Mouse (Mus musculus): ENCODE data around the gene Spin1. TPM values are rescaled to one million over a fixed set of nuclear protein-coding genes. Genes with fewer than 3 reads are reported as not detected.
"Not testable (repeated sequence)": the region's sequence is repeated elsewhere in the genome, so short reads cannot be mapped to it uniquely, and the experiment has no call there.

Spin1 gene
- polyA plus RNA-seq, 1 experiment from 2014 or later = 119 TPM

DNA sequence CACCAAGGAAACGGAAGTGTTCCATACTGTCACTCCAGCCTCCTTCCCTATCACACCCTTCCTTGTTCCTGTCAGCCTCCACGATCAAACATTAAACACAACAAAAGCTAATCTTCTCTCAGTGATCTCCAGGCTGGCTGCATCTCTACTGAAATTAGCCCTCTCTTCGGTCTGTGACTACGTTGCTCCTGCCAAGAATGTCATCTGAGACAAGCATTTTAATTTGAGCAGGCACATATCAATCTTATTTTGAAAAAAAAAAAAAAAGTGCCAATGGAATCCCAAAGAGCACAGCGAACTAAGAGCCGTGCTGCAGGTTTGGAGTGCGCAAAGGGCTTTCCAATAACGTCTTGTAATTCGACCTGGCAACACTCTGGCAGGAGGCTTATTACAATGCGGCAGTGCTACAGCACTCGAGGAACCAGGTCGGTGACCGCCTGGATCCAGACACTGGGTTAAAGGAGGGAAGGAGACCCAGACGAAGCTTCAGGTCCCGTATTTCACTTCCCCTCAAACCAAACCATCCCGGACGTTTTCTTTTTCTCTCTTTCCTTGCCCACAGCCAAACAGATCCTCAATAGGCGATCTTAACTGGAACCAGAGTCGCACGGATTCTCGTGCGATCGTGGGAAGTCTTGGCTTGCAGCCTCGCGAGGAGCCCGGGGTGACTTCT, 984 bp upstream of the Spin1 start:
- peak overlapping the region; percentile 77 for H3K27ac ChIP-seq (replicated peaks)
- H3K9ac ChIP-seq (replicated peaks) = peak overlapping the region; percentile 96
- peaks cover 7% of the 10 kb centered on the region for H3K27me3 ChIP-seq
- peak overlapping the region; percentile 87 for H3K4me3 ChIP-seq
- peaks cover 13% of the 10 kb centered on the region for H3K9me3 ChIP-seq
- H3K36me3 ChIP-seq = 0 out of 2 replicates have a peak, but pooled peaks cover 11% of the 10 kb centered on the region
- WGBS = 5% methylated on average over 26 of the region's 26 CpGs
- peak overlapping the region; percentile 95 for H3K4me2 ChIP-seq (replicated peaks)
- 0 out of 2 replicates have a peak, but pooled peaks cover 6% of the 10 kb centered on the region for H3K4me1 ChIP-seq
- ATAC-seq (ENCODE audit: low FRiP score, low read depth) = 0 out of 2 replicates have a peak, but pooled peaks have one; percentile 17

GRCm38 (mm10) chr13:51101016-51101776, 516 bp downstream of the Spin1 start:
- Histone ChIP-seq H3K4me1 (0 out of 2 replicates have a peak, but pooled peaks cover 6% of the 10 kb centered on the region), H3K9me3 (peaks cover 21% of the 10 kb centered on the region), H3K27me3 (peaks cover 7% of the 10 kb centered on the region), H3K36me3 (peaks cover 19% of the 10 kb centered on the region; the same call in 1 of the 2 replicates), H3K4me2 (replicated peaks) (peak overlapping the region; percentile 55), H3K4me3 (peak overlapping the region; percentile 87), H3K9ac (replicated peaks) (peak overlapping the region; percentile 96), H3K27ac (replicated peaks) (peak overlapping the region; percentile 88)
- WGBS = 3% methylated on average over 48 of the region's 89 CpGs
- peak; percentile 79 for ATAC-seq (ENCODE audit: low FRiP score, low read depth)

- ATAC-seq (ENCODE audit: low FRiP score, low read depth) = no peak
- Histone ChIP-seq H3K4me2 (replicated peaks) (peak overlapping the region; percentile 55), H3K27me3 (peaks cover 7% of the 10 kb centered on the region), H3K4me1 (0 out of 2 replicates have a peak, but pooled peaks cover 6% of the 10 kb centered on the region), H3K9me3 (peaks cover 24% of the 10 kb centered on the region), H3K9ac (replicated peaks) (peak overlapping the region; percentile 96), H3K27ac (replicated peaks) (peak overlapping the region; percentile 88), H3K4me3 (peak overlapping the region; percentile 87), H3K36me3 (peaks cover 20% of the 10 kb centered on the region; the same call in 1 of the 2 replicates)
- WGBS = 44% methylated on average over 11 of the region's 11 CpGs
Observed at GRCm38 (mm10) chr13:51101777-51102132, 1.1 kb downstream of the Spin1 start.

GRCm38 (mm10) chr13:51103111-51103725, 2.5 kb downstream of the Spin1 start:
- WGBS = 97% methylated on average over 9 of the region's 9 CpGs
- H3K4me2 ChIP-seq (replicated peaks) = no peak overlapping the region
- no peak overlapping the region for H3K9ac ChIP-seq (replicated peaks)

GRCm38 (mm10) chr13:51103861-51104650, 3.4 kb downstream of the Spin1 start:
- H3K9me3 ChIP-seq = peaks cover 43% of the 10 kb centered on the region

More at GRCm38 (mm10) chr13:51103111-51103725, 2.5 kb downstream of the Spin1 start:
- peaks cover 7% of the 10 kb centered on the region for H3K27me3 ChIP-seq
- 0 out of 2 replicates have a peak, but pooled peaks cover 6% of the 10 kb centered on the region for H3K4me1 ChIP-seq
- ATAC-seq (ENCODE audit: low FRiP score, low read depth) = no peak
- peaks cover 38% of the 10 kb centered on the region for H3K9me3 ChIP-seq
- no peak overlapping the region for H3K27ac ChIP-seq (replicated peaks)
- peaks cover 28% of the 10 kb centered on the region; the same call in 1 of the 2 replicates for H3K36me3 ChIP-seq
- H3K4me3 ChIP-seq = no peak overlapping the region

GRCm38 (mm10) chr13:51105861-51106655, 5.4 kb downstream of the Spin1 start:
- Histone ChIP-seq H3K27ac (replicated peaks) (no peak overlapping the region), H3K36me3 (peaks cover 53% of the 10 kb centered on the region), H3K4me1 (0 out of 2 replicates have a peak, but pooled peaks cover 4% of the 10 kb centered on the region), H3K9ac (replicated peaks) (no peak overlapping the region), H3K27me3 (no peaks in the 10 kb centered on the region), H3K9me3 (peaks cover 62% of the 10 kb centered on the region), H3K4me2 (replicated peaks) (no peak overlapping the region), H3K4me3 (no peak overlapping the region)
- 98% methylated on average over 3 of the region's 3 CpGs for WGBS
- no peak for ATAC-seq (ENCODE audit: low FRiP score, low read depth)

More at GRCm38 (mm10) chr13:51103861-51104650, 3.4 kb downstream of the Spin1 start:
- ATAC-seq (ENCODE audit: low FRiP score, low read depth) = no peak
- peaks cover under 1% of the 10 kb centered on the region; the same call in 1 of the 2 replicates for H3K27me3 ChIP-seq
- no peak overlapping the region for H3K4me2 ChIP-seq (replicated peaks)
- no peak overlapping the region for H3K9ac ChIP-seq (replicated peaks)
- 98% methylated on average over 9 of the region's 9 CpGs for whole genome bisulfite sequencing
- peaks cover 33% of the 10 kb centered on the region for H3K36me3 ChIP-seq
- 0 out of 2 replicates have a peak, but pooled peaks cover 6% of the 10 kb centered on the region for H3K4me1 ChIP-seq
- H3K4me3 ChIP-seq = no peak overlapping the region
- no peak overlapping the region for H3K27ac ChIP-seq (replicated peaks)

DNA sequence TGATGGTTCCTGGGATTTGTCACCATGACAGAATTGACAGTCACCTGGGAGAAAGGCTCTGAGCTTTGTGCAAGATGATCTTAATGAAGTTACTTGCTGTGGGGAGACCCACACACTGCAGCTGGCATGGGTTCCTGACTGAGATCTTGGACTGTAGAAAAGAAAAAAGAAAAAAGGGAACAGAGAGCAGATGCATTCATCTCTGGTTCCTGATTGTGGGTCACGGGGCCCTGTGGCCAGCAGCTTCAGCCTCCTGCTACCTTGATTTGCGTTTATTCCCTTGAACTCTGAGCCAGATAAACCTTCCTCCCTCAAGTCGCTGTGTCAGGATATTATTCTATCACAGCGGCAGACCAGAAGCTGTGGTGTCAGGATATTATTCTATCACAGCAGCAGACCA, 6.1 kb downstream of the Spin1 start:
- no peak overlapping the region for H3K9ac ChIP-seq (replicated peaks)
- no peak for ATAC-seq (ENCODE audit: low FRiP score, low read depth)
- peaks cover 68% of the 10 kb centered on the region for H3K9me3 ChIP-seq
- 92% methylated on average over 4 of the region's 4 CpGs for WGBS
- H3K27ac ChIP-seq (replicated peaks) = no peak overlapping the region
- H3K4me2 ChIP-seq (replicated peaks) = no peak overlapping the region
- no peaks in the 10 kb centered on the region for H3K27me3 ChIP-seq
- H3K4me1 ChIP-seq = 0 out of 2 replicates have a peak, but pooled peaks cover 4% of the 10 kb centered on the region
- H3K36me3 ChIP-seq = peaks cover 61% of the 10 kb centered on the region
- no peak overlapping the region for H3K4me3 ChIP-seq

DNA sequence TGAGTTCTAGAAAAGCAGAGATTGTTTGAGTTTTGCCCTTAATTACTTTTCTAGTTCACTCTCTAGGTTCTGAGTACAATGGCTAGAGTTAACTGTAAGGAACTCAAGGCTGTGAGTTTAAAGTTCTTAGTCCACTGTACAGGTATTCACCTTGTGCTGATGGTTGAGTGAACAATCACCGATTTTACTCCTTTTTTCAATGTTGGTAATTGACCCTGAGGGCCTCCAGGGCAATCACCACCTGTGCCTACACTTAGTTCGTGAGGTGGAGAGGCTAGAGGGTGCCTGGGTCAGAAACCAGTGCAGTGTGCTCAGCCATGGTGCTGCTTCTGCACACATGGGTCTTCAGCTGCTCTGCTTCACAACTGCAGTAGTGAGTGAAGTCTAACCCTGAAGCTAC, 8.8 kb downstream of the Spin1 start:
- peaks cover 67% of the 10 kb centered on the region for H3K36me3 ChIP-seq
- peaks cover 75% of the 10 kb centered on the region for H3K9me3 ChIP-seq

GRCm38 (mm10) chr13:51114398-51114797, 13.7 kb downstream of the Spin1 start:
- 81% methylated on average over 4 of the region's 4 CpGs for WGBS
- not testable (repeated sequence) for ATAC-seq (ENCODE audit: low FRiP score, low read depth); H3K4me1 ChIP-seq; H3K4me2 ChIP-seq (replicated peaks); H3K4me3 ChIP-seq; H3K27ac ChIP-seq (replicated peaks); H3K9ac ChIP-seq (replicated peaks); H3K27me3 ChIP-seq
- Histone ChIP-seq H3K36me3 (peaks cover 40% of the 10 kb centered on the region), H3K9me3 (peaks cover 41% of the 10 kb centered on the region)

More for the DNA sequence above, 8.8 kb downstream of the Spin1 start:
- Histone ChIP-seq H3K27me3 (no peaks in the 10 kb centered on the region), H3K27ac (replicated peaks) (no peak overlapping the region), H3K9ac (replicated peaks) (no peak overlapping the region), H3K4me1 (no peaks in the 10 kb centered on the region), H3K4me2 (replicated peaks) (no peak overlapping the region), H3K4me3 (no peak overlapping the region)
- no peak for ATAC-seq (ENCODE audit: low FRiP score, low read depth)
- WGBS = 97% methylated on average over 2 of the region's 2 CpGs

- H3K36me3 ChIP-seq = peaks cover 26% of the 10 kb centered on the region
- no peak for ATAC-seq (ENCODE audit: low FRiP score, low read depth)
- no peak overlapping the region for H3K4me3 ChIP-seq
- H3K4me2 ChIP-seq (replicated peaks) = no peak overlapping the region
- no peak overlapping the region for H3K27ac ChIP-seq (replicated peaks)
- no peaks in the 10 kb centered on the region for H3K27me3 ChIP-seq
- H3K9me3 ChIP-seq = peaks cover 29% of the 10 kb centered on the region
- 80% methylated on average over 3 of the region's 3 CpGs for WGBS
- H3K9ac ChIP-seq (replicated peaks) = no peak overlapping the region
- peaks cover 21% of the 10 kb centered on the region for H3K4me1 ChIP-seq
Observed at GRCm38 (mm10) chr13:51115762-51116161, 15.1 kb downstream of the Spin1 start.
